Mouse (Mus musculus) lung, postnatal 0 days (tissue): ENCODE data around the gene Efhc1.

Experiments used
- CTCF ChIP-seq: IDR thresholded peaks from 2 replicates; pipeline ENCODE4 v1.5.1; 2016; ENCODE audit warnings: antibody characterized with exemption, mild to moderate bottlenecking
- EP300 ChIP-seq: IDR thresholded peaks from 2 replicates; pipeline ENCODE4 v1.6.1; 2016; ENCODE audit warnings: antibody characterized with exemption, mild to moderate bottlenecking, control low read depth

DNA sequence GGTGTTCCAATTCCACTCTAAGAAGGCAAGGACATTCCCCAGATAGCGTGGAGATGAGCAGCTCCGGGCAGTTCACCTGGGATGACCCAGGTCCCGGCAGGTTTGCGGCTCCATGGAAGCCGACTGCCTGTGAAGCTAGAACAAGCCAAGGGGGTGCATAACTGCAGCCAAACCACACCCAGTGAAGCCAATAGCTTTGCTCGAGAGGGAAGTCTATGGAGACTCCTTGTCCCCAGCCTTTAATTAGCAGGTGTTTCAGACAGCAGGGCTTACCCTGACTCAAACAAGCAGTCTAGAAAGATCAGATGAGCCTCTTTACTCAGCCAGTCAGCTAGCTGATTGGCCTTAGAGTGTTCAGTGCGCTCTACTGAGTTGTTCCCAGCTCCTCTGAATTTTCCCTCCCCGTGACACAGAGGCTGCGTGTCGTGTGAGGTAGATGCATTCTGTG is 30.3 kb upstream of the Efhc1 start:
- TF ChIP-seq EP300 (no peak), CTCF (no peak)
